Mouse (Mus musculus) cerebellum, adult (tissue): Measurements from ENCODE around the gene Ltb4r2.

Experiments used
- ATAC-seq: cut with Nextera tagmentation; 2 replicates; pipeline ENCODE4 v1.9.2; 2017; ENCODE audit warnings: mild to moderate bottlenecking, moderate library complexity, mixed read lengths; ENCODE audit not compliant: insufficient number of reproducible peaks, low FRiP score, low TSS enrichment

Ltb4r2 gene

DNA sequence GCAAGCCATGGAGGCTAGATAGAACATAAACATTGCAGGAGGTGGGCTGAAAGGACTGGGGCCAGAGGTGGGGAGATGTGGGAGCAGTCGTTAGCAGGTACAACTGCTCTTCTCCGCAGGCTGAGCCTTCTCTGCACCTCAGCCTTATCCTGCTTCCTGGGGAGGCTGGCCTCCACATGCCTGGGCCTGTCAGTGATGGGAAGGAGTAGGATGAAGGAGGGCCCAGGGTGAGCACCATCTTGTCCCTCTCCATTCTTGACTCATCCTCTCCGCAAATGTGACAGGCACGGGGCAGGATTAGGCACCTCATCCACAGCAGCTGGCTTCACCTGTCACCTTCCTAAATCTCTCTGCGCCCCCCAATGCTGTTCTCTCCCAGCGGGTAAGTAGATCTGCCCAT is at the start of gene Ltb4r2:
TSS of gene Ltb4r2 (plus strand) at position 266 of the 400 bp plus-strand sequence.
- no peak for ATAC-seq

DNA sequence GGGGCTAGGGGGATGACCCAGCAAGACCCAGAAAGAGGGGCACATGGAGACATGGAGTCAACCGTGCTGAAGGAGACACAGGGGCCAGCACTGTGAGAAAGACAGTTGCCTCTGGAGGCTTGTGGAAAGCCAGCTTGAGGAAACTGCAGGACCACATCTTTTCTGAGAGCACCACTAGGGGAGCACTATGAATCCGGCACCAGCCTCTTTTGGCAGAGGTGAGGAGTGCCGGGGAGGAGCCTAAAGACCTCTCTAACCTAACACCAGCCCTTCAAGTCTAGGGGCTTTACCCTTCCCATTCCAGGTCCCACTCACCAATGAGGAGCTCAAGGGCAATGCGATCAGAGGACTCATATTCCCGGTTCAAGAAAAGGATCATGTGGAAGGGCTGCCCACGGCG is 49.4 kb upstream of the Ltb4r2 start:
- ATAC-seq: no peak

DNA sequence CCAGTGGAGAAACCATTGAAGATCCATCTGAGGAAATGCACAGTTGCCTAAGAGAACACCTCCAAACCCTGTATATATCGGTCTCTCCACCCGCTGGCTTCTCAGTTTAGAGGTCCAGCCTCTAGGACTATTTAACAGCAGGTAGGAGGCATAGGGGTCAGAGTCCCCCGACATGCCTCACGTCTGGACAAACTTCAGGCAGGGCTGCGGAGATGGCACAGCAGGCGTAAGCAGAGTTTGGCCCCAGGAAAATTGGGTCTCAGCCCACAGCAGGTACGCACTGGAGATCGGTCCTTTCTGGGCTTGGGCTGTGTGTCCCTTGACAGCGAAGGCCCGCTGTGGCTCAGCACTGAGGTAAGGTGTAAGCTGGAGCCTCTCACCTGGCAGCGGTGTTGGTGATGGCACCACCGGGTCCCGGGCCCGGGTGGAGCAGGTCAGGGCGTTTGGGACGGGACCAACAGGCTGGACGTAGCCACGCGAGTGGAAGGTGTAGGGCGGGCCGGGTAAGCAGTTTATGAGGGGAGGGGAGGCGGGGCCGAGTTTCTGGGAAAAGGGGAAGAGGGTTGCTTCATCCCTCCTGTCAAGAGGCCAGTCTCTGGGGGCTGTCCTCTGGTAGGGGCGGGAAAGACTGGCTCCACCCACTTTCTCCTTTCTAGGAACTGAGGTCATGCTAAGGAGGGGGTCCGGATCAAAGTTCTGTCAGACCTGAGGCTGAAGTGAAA is 48.1 kb upstream of the Ltb4r2 start:
- no peak for ATAC-seq

DNA sequence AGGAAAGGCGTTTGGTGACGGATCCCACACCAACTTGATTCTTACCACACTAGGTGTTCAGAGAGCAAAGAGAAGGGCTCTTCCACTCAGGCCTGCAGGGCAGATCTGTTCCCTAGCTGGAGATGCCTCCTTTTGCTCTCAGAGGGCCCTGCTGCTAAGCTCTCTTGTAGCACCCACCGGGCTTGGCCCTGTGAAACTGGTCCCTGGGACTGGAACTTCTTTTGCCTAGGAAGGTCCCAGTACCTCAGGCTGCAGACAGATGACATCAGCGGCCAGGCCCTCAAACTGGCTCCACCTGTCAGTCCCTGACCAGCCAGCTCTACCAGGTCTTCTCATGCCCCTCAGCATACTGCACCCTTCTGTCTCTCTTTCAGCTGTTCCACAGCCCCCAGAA is 47.5 kb upstream of the Ltb4r2 start, which contains the start of gene Tgm1:
TSS of gene Tgm1 (minus strand) at position 198 of the 394 bp plus-strand sequence.
- ATAC-seq: no peak

DNA sequence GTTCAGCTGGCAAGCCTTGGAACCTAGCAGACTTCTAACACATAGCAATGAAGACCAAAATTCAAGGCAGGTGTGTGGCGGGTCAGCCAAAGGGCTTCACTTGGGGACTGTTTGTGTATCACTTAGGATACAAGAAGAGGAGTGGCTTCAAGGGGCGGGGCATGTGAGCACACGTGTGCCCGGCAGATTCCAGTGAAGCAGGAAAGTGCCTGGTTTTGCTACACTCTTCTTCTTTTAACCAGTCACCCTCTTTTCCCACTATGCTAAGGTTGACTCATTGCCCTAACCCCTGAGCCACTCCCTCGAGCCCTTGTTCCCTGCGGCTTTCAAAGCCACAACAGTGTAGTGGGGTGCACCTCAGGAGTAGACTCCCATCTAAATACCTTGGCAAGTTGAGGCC is 46.3 kb upstream of the Ltb4r2 start:
- no peak for ATAC-seq

DNA sequence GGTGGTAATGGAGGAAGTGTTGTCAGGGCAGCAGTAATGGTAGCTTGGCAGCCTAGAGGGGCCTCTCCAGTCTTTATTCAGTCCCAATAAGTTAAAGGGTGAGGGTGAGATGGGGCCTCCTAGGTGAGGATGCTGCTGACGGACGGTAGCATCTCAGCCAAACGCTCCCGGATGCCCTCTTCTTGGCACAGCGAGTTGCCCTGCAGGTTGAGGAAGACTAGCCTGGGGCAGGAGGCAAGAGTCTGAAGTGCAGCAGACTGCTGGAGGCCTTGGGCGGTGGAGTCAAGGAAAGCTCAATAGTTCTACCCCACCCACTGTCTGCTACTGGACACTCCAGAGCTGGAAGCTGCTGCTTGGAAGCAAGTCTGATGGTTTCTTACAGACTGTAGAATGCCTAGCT is 45.0 kb upstream of the Ltb4r2 start:
- no peak for ATAC-seq

DNA sequence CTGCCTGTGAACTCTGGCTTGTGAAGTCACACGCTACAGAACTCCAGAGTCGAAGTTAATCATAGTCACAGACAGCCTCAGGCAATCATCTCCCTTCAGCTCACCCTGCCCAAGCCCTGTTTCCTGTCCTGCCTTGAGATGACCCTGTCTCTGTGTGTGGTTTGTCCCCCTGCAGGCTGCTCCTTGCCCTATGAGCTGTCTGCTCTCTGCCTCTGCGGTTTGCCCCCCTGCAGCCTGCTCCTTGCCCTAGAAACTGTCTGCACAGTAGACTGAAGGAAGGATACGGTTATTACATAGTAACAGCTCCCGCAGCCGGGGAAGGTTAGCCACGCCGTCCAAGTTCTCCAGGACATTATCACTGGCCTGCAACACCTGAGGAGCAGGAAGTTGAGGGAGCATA is 44.3 kb upstream of the Ltb4r2 start:
- ATAC-seq: no peak

DNA sequence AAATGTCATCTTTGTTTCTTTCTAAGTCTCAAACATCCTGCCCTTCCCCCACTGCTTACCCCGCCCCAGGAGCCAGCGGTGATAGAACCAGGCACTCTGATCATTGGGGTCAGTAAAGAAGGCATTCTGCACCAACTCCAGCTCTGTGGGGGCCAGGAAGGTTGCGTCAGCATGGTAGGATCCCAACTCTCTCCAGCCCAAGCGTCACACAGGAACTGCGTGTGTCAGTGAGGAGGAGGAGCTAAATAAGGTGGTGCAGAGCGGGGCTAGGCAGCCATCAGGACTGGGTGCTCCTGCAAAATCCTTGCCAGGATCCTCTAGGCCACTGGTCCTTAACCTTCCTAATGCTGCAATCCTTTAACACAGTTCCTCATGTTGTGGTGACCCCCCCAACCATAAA is 41.5 kb upstream of the Ltb4r2 start:
- ATAC-seq: no peak

DNA sequence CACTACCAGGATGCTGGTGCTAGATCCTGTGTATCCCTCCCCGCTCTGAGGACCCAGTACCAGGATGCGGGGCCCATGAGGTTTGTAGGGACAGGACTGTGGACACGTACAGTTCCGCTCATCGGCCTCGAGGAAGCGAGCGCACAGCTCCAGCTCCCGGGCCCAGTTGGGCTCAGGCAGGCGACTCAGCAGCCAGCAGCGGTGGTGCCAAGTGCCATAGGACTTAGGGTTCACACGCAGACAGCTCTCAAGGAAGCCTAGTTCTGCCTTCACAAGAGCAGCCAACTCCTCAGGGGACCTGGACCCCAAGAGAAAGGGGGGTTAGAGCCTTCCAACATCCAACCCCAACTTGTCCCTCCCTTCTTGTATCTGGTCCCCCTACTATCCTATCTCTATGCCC is 40.6 kb upstream of the Ltb4r2 start:
- no peak for ATAC-seq

DNA sequence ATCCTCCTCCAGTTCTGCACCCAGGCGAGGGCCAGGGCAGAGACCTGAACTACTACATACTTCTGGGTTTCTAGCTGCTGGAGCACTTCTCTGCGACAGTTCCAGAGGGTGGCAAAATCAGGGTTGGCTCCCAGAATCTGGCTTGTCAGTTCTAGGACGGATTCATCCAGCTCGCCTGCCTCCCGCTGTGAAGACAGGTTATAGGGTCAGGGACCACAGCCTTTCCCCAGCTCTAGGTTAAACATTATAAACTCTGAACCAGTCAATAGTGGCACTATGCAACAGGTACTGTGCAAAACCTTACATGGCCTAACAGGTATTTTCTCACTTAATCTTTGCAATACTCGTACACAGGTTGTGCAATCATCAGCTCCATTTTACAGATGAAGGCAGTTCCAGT is 40.2 kb upstream of the Ltb4r2 start:
- ATAC-seq: no peak

DNA sequence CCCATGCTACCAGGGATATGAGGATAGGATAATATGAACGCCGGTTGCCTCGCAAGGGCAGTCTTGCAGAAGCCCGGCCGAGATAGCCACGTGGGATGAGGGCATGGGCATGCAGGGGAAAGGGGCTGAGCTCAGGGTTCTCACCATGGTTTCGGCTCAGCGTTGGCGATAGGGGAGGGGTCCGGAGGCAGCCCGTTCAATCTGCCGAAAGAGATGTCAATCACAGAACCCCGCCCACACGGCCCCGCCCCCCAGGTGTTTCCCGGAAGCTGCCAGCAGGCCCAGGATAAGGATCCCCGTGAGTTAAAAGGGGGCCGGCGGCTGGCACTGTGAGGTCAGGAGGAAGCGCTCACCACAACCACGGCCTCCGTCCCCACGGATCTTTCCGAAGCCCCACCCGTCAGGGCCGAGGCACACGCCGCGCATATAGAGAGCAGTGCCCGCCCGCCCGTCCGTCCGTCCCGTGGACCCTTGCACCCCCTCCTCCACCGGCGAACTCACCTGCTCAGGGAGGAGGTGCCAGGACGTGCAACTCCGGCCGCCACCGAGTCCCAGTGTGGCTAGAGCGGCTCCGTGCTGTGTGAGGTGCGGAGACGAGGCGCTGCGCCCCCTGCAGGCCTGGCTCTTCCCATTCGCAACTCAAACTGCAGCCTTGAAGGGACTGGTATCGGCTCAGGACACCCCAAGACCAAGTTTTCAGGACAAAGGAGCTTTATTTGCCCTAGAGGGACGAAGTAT is 39.4 kb upstream of the Ltb4r2 start, which contains the start of gene Rabggta:
TSS of gene Rabggta (minus strand) at position 564 of the 738 bp plus-strand sequence.
- ATAC-seq: peak; percentile 90

DNA sequence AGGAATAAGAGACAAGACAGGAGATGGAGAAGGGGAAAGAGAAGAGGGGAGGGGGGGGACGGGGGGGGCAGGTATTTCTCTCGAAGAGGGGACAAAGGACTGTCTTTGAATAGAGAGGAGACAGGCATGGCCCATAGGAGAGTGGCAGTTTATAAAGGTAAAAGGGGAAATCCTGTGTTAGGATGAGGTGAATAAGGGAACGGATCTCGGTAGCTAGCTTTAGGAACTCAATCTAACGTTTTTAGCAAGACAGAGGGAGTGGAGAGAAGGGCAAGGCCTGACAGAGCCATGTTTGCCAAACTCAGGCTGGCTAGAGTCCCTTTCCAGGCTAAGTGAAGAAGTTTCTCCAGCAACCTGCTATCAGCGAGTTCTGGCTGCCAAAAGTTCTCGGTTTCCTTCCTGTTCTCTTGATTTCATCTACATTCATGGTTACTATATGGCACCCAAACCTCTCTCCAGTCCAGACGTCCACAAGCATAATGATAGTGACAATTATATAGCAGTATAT is 38.7 kb upstream of the Ltb4r2 start:
- ATAC-seq: no peak

DNA sequence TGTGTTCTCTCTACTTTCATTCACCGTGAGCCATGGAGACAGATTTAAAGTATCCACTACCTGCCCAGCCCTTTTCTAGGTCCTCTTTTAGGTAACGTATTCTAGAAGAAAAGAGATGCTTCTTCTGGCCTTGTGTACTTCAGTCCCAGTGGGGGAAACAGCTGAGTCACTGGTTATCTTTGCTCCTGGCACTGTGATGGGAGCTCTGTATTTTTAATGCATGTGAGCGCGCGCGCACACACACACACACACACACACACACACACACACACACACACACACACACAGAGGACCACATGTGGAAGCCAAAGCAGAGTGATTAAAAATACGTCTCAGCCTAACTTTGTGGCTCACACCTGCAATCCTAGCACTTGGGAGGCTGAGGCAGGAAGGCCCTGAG is 37.8 kb upstream of the Ltb4r2 start:
- no peak for ATAC-seq

DNA sequence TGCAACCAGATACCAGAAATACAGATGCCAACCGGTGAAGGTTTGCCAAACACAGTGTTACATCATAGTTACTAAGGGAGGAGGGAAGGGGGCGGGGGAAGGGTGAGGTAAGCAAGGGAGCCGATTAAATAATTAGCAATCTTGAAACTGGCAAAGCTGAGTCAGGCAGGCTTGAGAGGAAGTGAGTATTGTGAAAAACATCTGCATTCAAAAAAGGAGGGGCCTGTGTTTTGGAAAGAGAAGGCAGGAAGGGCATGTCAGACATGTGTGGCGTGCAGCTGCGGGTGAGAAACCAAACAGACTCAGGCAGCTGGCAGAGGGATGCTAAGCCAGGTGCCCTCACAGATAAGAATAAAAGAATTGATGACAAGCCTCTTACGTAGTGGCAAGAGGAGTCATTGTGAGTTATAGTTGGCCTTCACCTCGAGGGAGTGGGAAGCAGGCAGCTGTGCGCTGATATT is 36.8 kb upstream of the Ltb4r2 start:
- no peak for ATAC-seq

DNA sequence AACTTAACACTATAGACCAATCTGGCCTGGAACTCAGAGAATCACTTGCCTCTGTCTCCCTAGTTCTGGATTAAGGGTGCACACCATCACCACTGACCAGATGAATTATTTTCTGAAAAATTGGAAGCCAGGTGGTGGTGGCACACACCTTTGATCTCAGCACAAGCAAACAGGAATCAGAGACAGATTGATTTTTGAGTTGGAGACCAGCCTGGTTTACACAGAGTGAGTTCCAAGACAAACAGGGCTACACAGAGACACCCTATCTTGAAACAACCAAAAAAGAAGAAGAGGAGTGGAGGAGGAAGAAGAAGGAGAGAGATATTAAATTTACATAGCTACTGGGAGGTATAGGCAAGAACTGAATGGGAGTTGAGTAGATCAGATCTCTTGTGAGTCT is 35.0 kb upstream of the Ltb4r2 start:
- ATAC-seq: no peak

DNA sequence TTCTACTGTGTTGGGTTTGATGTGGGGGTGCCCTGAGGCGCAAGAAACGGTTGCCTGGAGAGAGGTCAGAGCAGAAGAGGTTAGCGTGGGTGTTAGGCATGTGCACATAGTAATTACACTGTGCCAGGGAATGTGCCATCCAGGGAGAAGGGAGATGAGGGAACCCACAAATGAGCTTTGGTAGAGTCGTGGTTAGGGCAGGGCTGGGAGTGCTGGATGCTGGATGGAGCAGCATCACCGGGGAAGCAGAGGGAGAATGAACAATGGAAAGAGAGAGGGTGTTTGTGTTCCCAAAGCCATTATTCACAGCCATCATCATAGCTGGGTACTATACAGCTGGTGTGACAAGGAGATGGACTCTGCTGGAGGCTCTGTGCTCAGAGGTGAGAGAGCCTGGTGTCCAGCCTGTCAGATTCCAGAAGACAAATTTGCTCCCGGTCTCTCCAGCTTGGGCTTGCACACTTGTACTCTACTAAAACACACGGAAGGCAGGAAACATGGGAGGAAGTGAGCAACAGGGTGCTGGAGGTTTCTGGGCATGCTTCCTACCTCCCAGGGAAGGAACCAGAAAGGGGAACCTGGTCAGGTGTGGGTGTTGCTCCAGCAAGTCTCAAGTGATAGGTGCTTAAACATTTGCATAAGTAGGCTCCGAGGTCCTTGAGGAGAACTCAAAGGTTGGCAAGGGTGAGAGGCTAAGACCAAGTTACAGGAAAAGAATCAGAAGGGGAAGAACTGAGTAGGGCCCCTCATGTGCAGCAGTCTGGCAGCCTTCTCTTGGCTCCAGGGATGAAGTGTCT is 33.1 kb upstream of the Ltb4r2 start:
- ATAC-seq: no peak

DNA sequence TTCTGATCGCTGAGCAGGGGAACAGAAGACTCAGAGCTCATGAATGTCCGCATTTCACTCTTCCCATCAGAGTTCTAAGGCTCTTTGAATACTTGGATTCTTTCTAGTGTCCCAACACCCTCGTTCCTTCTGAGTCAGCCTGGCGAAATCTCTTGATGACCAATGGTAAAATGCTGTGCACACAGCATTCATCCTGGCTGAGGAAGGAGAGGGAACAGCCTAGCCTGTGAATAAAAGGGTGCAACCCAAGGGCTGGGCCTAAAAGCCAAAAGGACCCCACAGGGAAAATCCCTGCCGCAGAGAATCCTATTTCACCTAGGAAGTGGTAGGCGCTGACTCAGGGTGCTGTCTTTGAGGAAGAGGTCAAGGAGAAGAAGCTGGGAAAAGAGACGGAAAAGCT is 31.1 kb upstream of the Ltb4r2 start:
- ATAC-seq: no peak

DNA sequence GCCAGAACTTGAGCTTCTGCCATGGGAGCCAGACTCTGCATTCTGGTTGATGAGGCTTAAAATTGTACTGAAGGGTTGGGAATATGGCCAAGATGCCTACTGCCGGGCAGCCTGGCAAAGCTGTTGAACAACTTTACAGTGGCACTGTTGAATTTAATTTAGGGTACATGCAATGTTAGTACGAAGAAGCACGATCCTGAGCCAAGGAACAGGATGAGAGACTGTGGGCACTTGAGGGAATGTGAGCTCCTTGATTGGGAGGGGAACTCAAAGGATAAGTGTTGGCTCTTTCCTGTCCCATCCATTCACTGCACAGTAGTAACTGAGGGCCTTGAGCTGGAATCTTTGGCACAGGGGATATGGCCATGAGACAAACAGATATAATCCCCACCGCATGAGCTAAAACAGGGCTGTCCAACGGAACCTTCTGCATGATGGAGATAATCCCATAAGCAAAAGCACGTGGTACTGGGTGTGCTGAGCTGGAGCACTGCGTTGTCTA is 30.6 kb upstream of the Ltb4r2 start:
- ATAC-seq: no peak

DNA sequence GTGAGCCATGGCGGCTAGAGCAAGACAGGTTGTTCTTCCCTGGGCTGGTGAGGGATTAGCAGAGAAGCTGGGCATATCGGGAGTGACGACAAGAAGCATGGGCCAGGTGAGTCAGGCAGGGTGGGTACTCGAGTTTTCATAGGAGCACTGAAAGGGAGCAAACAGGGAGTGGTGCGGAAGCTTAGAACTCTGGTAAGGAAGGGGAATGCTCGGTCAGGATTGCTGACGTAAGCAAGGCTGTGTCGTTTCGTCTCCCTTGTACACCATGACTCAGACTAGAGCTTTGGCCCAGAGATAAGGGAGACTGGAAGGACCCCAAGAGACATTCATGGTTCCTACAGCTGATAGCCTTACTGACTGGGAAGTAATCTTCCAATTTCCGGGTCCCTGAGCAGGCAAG is 27.3 kb upstream of the Ltb4r2 start:
- no peak for ATAC-seq

DNA sequence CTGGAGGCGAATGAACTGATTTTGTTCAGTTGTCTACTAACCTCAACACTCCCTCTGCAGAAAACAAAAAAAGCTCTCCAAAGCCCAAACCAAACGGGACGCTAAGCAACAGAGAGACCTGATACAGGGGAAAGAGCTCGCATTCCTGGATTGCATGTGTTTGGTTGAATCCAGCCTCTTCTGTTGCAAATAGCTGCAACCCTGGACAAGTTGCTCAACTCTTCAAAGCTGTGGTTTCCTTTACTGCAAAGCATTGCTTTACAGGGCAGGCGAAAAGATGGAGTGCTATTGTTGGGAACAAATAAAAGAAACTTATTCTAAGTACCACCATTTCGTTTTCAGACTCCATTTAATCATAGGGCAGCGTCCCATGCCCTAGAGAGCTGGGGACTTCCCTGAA is 26.4 kb upstream of the Ltb4r2 start:
- ATAC-seq: no peak

DNA sequence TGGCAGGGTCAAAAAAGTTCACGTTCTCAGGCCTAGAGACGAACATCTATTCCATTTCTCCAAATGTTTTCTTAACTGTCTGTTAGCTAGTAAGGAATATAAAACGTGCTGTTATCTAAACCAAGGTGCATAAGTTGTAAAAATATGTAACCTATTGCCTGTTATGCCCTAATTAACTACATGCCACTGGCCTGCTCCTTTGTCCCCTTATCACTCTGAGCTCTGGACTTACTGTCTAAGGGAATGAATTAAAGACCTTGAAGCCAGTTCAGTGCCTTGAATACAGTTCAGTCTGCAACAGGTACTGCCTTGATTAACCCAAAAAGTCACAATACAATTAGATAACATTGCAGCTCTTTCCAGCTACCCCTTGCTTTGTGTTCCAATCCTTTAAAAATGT is 25.9 kb upstream of the Ltb4r2 start:
- no peak for ATAC-seq
